8 mouse cellular contexts compared by ENCODE assay signal in the genomic region with DNA sequence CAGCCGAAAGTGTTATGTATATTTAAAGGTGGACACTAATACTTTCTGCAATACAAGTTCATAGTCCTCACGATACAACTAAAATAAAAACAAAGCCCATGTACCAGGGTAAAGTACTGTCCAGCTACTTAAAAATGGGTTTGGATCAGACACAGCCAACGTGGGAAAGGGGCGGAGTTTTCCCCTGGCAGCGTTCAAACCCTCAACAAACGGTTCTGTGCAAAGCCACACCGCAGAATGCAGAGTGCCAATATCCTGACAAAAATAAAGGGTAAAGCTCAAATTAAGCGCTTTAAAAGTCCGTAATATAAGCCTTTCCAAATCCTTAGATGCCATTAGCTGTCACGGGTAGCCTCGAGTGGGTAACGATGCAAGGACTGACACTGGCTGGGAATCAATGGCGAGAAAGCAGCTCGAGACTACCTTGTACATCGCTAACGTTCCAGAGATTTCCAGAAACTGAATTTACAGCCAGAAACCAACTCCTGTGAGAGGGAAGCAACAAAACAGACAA.
DNase-seq lines count a peak whose midpoint lies in the region; ATAC-seq and TF ChIP-seq lines count a peak whose summit lies in the region.

No protein-coding gene starts in this region.

- peaks cover 7% of the 10 kb centered on the region for H3K79me2 ChIP-seq in myocyte (ENCODE audit: control insufficient read depth, insufficient read depth)

- 7% methylated on average over 16 of the region's 16 CpGs for WGBS in hindbrain, embryonic 14.5 days
- WGBS in liver, embryonic 13.5 days (ENCODE audit: insufficient replicate concordance), result 7% methylated on average over 16 of the region's 16 CpGs

- peak overlapping the region; percentile 85 for H3K9ac ChIP-seq in hindbrain, embryonic 14.5 days
- H3K9ac ChIP-seq in liver, embryonic 13.5 days, result peak overlapping the region; percentile 74

- TF ChIP-seq POLR2A in myocyte (IDR thresholded peaks at IDR 0.05; ENCODE audit: insufficient read length, low read depth), result no peak

- H3K27me3 ChIP-seq in erythroblast, embryonic 14.5 days (ENCODE audit: control insufficient read depth), result no peaks in the 10 kb centered on the region
- H3K27me3 ChIP-seq in hindbrain, embryonic 14.5 days (ENCODE audit: control insufficient read depth, insufficient read depth, low read length), result no peaks in the 10 kb centered on the region
- H3K27me3 ChIP-seq in liver, embryonic 13.5 days, result no peaks in the 10 kb centered on the region
- H3K27me3 ChIP-seq in myocyte (ENCODE audit: control insufficient read depth, insufficient read depth, insufficient read length), result no peaks in the 10 kb centered on the region

- peak; percentile 29 to 39 for DNase-seq in layer of hippocampus, adult 2 months (ENCODE audit: low spot score in 2 of 2)
- no peak for DNase-seq in layer of hippocampus, adult 9-11 months
- DNase-seq in hindbrain, embryonic 14.5 days (ENCODE audit: low spot score), result peak; percentile 75
- no peak for DNase-seq in liver, embryonic 13.5 days
- no peak for DNase-seq in left cerebral cortex, adult 11 months (ENCODE audit: low spot score)

- peak overlapping the region; percentile 97 for H3K27ac ChIP-seq in layer of hippocampus, adult 2 months
- peak overlapping the region; percentile 98 for H3K27ac ChIP-seq in hindbrain, embryonic 14.5 days
- H3K27ac ChIP-seq in liver, embryonic 13.5 days, result peak overlapping the region; percentile 97

- peak overlapping the region; percentile 70 for H3K4me2 ChIP-seq in hindbrain, embryonic 14.5 days (replicated peaks)
- H3K4me2 ChIP-seq in liver, embryonic 13.5 days, result peak overlapping the region; percentile 90
- H3K4me2 ChIP-seq in myocyte (ENCODE audit: low read depth), result peak overlapping the region; percentile 90

- no peaks in the 10 kb centered on the region for H3K9me3 ChIP-seq in erythroblast, embryonic 14.5 days (ENCODE audit: control insufficient read depth, low read length)
- no peaks in the 10 kb centered on the region for H3K9me3 ChIP-seq in hindbrain, embryonic 14.5 days (ENCODE audit: control insufficient read depth, low read length)
- H3K9me3 ChIP-seq in liver, embryonic 13.5 days (replicated peaks), result no peaks in the 10 kb centered on the region

- H3K36me3 ChIP-seq in erythroblast, embryonic 14.5 days (ENCODE audit: control insufficient read depth), result no peaks in the 10 kb centered on the region
- no peaks in the 10 kb centered on the region for H3K36me3 ChIP-seq in hindbrain, embryonic 14.5 days (replicated peaks; ENCODE audit: control insufficient read depth, insufficient read depth)
- H3K36me3 ChIP-seq in liver, embryonic 13.5 days, result no peaks in the 10 kb centered on the region
- H3K36me3 ChIP-seq in myocyte (ENCODE audit: control insufficient read depth, insufficient read depth), result no peaks in the 10 kb centered on the region

- H3K4me3 ChIP-seq in layer of hippocampus, adult 2 months, result peak overlapping the region; percentile 72
- H3K4me3 ChIP-seq in erythroblast, embryonic 14.5 days (replicated peaks), result peak overlapping the region; percentile 68
- peak overlapping the region; percentile 54 for H3K4me3 ChIP-seq in hindbrain, embryonic 14.5 days (replicated peaks; ENCODE audit: low read length)
- peak overlapping the region; percentile 71 for H3K4me3 ChIP-seq in liver, embryonic 13.5 days (replicated peaks)
- peak overlapping the region; percentile 50 for H3K4me3 ChIP-seq in myocyte

- peak overlapping the region; percentile 73 for H3ac ChIP-seq in myocyte (ENCODE audit: control insufficient read depth, insufficient read length)

- peaks cover 31% of the 10 kb centered on the region for H3K4me1 ChIP-seq in erythroblast, embryonic 14.5 days (ENCODE audit: control insufficient read depth)
- H3K4me1 ChIP-seq in hindbrain, embryonic 14.5 days (replicated peaks; ENCODE audit: control insufficient read depth, insufficient read depth, low read length), result peaks cover 11% of the 10 kb centered on the region
- H3K4me1 ChIP-seq in liver, embryonic 13.5 days (replicated peaks), result peaks cover 21% of the 10 kb centered on the region

- no peak for TF ChIP-seq CTCF in layer of hippocampus, adult 2 months (conservative IDR thresholded peaks at IDR 0.05)

- peak; percentile 3 for ATAC-seq in activated CD4-positive, CD25-positive, alpha-beta regulatory T cell, adult 4 months
- ATAC-seq in hindbrain, embryonic 14.5 days (ENCODE audit: low FRiP score), result peak; percentile 21
- peak; percentile 0 for ATAC-seq in liver, embryonic 13.5 days (ENCODE audit: low read depth)

TF ChIP-seq in myocyte, 11 proteins besides CTCF, POLR2A, EP300 and RAD21:
- no peak for TF ChIP-seq MYOD1 (IDR thresholded peaks at IDR 0.05; ENCODE audit: control insufficient read depth in 1 of 3, insufficient read length in 2 of 3, low read depth in 2 of 3)
- no peak for TF ChIP-seq MYOG (IDR thresholded peaks at IDR 0.05; ENCODE audit: control insufficient read depth in 1 of 3, insufficient read depth in 1 of 3, insufficient read length in 2 of 3, low read depth in 2 of 3)
- no peak for TF ChIP-seq MAX (IDR thresholded peaks at IDR 0.05; ENCODE audit: low read depth)
- TF ChIP-seq POLR2AphosphoS2 (IDR thresholded peaks at IDR 0.05; ENCODE audit: insufficient read length, low read depth), result no peak
- TF ChIP-seq SRF (IDR thresholded peaks at IDR 0.05; ENCODE audit: control insufficient read depth, insufficient read length, low read depth), result no peak
- TF ChIP-seq E2F4 (IDR thresholded peaks at IDR 0.05; ENCODE audit: insufficient read depth), result no peak
- TF ChIP-seq CEBPB (IDR thresholded peaks at IDR 0.05; ENCODE audit: insufficient read depth, poor library complexity, severe bottlenecking), result no peak
- TF ChIP-seq TCF3 (IDR thresholded peaks at IDR 0.05; ENCODE audit: insufficient read length, low read depth), result no peak
- TF ChIP-seq USF1 (IDR thresholded peaks at IDR 0.05; ENCODE audit: low read depth), result no peak
- no peak for TF ChIP-seq REST (IDR thresholded peaks at IDR 0.05; ENCODE audit: insufficient read depth, insufficient read length)
- TF ChIP-seq TCF12 (IDR thresholded peaks at IDR 0.05; ENCODE audit: insufficient read depth, poor library complexity, severe bottlenecking), result no peak

Comparison
In these comparisons a context has a peak if more than half of its experiments do, and no peak if none do; other contexts are left out.
1. DNase-seq: peak in layer of hippocampus, adult 2 months (2 of 2) and hindbrain, embryonic 14.5 days (single experiment); none in layer of hippocampus, adult 9-11 months (single experiment), liver, embryonic 13.5 days (single experiment) and left cerebral cortex, adult 11 months (single experiment).
2. Peak in every context shown above with its lines, with median percentiles within 50 percentile points of each other: H3K27ac ChIP-seq, H3K4me3 ChIP-seq, ATAC-seq and H3K4me2 ChIP-seq.